Mouse (Mus musculus) left cerebral cortex, adult 9 months (tissue): Measurements from ENCODE around the gene Rxra.

ENCODE experiments used
- DNase-seq, 2 experiments: peaks; one replicate each; pipeline ENCODE4 v3.0.0; 2022; ENCODE audit warnings: low spot score in 2 of 2

The Rxra gene

DNA sequence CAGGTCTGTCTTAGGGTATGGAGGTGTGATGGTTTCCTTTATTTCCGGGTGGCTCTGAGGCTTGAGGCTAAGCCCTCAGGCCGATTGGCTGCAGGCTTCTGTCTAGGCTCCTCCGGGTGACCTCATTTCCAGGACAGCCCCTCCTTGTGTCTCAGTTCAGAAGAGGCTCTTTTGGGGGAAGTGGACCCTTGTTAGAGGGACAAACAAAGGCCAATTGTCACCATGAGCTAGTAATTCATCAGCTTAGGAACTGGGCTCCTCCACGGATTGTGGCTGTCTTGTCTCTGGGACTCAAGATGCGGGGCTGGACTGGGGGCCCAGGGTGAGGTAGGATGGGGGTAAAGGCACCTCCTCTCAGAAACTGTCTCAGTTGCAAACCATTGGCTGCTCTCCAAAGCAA is 5.5 kb upstream of the Rxra start:
- no peak for DNase-seq

DNA sequence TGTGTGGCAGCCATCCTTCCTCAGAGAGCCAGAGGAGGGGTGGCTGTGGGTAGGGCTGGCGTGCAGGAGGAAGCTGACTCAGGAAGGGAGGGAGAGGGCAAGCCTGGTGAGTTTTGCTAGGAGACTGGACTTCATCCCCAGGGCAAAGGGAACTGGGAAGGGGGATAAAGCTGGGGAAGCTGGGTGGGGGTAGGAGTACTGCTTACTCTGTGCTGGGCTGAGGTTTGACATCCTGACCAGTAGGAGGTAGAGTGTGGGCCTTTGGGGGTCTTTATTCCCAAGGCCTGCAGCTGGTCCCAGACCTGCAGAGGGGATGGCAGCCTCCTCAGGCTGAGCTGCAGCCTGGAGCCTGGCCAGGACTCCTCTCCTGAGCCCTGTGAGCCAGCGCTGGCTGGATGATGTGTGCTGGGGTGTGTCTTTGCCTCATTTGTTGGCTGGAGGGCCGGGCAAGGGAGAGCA is 4.6 kb upstream of the Rxra start:
- no peak for DNase-seq

- peak in 1 of 2 experiments; percentile 35 for DNase-seq
These were observed 462 bp downstream of the Rxra start for GRCm38 (mm10) chr2:27676478-27677325.

DNA sequence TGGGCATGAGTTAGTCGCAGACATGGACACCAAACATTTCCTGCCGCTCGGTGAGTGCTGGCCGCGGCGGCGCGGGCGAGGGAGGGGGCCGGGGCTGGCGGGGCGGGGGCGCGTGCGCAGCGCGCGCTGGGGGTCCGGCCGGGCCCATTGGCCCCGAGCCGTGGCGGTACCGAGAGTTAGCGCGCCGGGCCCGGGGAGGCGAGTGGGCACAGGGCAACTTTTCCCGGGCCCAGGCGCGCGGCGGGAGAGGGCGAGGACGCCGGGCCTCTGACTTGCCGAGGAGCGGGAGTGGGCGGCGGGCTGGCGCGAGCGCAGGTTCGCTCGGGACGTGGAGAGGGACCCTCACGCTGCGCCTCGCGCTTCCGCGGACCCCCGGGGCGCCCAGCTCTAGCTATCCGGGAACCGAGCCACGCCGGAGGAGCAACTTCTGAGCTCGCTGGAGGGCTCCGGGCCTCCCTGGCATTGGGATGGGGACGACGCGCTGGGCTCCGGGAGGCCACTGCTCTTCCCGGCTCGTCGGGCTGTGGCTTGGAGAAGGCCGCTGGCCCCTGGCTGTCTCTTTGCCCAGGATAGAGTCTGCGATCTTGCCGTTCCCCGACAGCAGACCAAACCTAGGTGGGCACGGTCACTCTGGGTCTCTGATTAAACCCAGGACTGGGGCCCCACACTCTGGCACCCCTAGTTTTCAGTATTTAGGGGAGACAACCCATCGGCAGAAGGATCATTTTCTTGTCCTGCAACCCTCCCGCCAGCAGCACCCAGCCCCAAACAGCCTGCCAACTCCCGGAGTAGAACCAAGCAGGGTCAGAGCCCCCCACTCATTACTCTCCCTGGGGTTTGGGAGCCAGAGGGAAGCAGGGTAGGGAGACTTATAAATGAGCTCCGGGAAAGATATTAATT is 1.4 kb downstream of the Rxra start:
- DNase-seq, result no peak

DNA sequence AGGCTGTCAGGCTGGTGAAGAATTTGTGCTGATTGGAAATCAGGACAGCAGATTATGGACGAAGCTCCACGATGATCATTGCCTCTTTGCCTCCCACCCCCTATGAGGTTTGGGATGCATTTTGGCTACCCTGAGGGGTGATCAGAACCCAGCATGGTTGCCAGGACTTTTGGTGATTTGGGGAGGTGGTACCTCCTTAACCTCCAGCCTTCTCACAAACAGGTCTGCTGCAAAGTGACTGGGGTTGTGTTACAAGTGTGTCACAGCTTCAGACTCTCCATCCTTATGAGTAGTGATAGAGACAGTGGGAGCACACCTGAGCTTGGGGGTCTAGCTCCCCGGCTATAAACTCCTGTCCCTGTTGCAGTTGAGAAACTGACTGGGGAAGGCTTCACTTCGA is 2.1 kb downstream of the Rxra start:
- no peak for DNase-seq

- no peak for DNase-seq
These were observed 2.7 kb downstream of the Rxra start for GRCm38 (mm10) chr2:27678836-27679480.

- no peak for DNase-seq
These were observed 3.4 kb downstream of the Rxra start for GRCm38 (mm10) chr2:27679621-27680025.

DNA sequence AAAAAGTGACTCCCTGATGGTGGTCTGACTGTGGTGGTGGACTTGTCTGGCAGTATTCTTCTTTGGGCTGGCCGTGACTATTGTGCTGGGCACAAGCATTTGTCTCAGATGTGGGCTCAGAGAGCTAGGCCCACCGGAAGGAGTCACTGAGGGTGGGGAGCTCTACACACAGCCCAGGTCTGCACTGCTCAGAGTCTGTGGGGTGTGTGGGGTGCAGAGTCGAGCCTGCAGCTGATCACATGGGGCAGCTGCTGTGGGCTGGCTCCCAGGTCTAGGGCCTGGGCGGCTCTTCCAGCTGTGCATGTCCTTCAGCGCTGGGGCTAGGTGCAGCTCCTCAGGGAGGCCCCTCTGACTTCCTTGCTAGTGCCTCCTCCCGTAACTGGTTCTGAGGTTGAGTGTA is 3.8 kb downstream of the Rxra start:
- DNase-seq, result no peak

GRCm38 (mm10) chr2:27680595-27680994 is 4.4 kb downstream of the Rxra start:
- DNase-seq, result no peak

- DNase-seq, result no peak
These were observed 5.2 kb downstream of the Rxra start for GRCm38 (mm10) chr2:27681426-27681825.

DNA sequence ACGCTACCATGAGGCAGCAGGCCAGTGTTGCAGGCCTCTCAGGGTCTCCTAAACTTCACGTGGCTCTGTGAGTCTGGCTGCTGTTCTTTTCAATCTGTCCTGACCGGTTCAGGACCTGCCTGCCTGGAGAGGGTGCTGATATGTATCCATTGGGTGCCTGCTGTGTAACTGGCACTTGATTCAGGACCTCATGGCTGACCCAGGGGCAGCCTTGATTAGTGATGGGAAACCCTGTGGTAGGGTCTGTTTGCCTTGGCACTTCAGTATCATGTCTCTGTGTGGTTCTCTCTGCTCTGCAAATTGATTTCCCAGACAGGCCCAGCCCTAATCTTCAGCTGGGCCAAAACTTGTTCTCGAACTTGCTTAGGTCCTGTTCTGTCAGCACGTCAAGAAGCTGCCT is 5.9 kb downstream of the Rxra start:
- DNase-seq, result no peak

DNA sequence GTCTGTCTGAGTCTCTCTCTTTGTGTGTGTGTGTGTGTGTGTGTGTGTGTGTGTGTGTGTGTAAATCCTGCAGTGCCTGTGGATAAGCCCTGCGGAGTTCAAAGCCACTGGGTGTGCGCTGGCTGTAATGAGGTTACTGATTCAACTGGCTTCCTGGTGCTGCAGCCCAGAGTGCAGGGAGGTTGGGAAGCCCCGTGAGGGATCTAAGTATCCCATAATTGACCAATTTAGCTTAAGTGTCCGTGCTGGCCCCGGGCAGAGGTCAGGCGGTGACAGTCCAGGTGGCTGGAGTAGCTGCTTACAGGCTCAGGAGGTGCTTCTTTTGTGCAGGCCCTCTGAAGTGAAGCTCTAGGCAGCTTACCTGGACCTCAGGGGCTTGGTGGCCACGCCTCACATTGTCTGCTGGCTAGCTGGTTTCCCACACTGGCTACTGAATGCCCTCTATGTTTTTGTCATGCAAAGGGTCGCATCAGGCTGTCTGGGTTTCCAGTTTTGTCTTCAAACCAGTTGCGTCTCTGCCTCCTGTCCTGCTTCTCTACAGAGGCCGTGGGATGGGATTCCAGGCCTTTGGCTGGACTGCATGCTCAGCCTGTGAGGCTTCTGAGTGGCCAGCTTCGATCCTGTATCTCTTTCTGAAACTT is 7.9 kb downstream of the Rxra start:
- DNase-seq, result no peak

GRCm38 (mm10) chr2:27685917-27686316 is 9.7 kb downstream of the Rxra start:
- no peak for DNase-seq

- DNase-seq, result no peak
These were observed 10.1 kb downstream of the Rxra start for GRCm38 (mm10) chr2:27686335-27686734.

GRCm38 (mm10) chr2:27687041-27687440 is 10.8 kb downstream of the Rxra start:
- DNase-seq, result no peak

- DNase-seq, result no peak
These were observed 11.7 kb downstream of the Rxra start for GRCm38 (mm10) chr2:27687973-27688372.

GRCm38 (mm10) chr2:27690714-27691113 is 14.5 kb downstream of the Rxra start:
- no peak for DNase-seq

GRCm38 (mm10) chr2:27691139-27691720 is 15.0 kb downstream of the Rxra start:
- DNase-seq, result no peak

GRCm38 (mm10) chr2:27692608-27693007 is 16.4 kb downstream of the Rxra start:
- DNase-seq, result no peak

DNA sequence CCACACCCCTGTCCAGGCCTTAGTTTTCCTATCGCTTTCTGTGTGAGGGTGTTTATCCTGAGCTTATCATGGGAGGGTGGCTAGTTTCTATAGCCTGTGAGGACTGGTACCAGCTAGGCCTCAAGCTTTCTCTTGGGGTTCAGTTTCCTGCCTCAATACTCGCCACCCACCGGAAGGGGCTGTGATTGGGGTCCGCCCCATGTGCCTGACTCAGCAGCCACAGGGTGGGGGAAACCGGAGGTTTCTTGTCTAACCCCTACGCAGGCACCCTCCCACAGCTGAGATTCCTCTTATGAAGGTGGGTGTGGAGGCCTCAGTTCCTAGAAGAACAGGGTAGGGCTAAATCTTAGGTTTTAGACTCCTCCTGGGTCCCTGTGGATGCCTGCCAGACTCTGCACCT is 17.4 kb downstream of the Rxra start:
- no peak for DNase-seq

- peak in 1 of 2 experiments; percentile 63 for DNase-seq
These were observed 23.3 kb downstream of the Rxra start for GRCm38 (mm10) chr2:27699574-27699973.
